Mouse (Mus musculus) adrenal gland, postnatal 4 days (tissue): ENCODE results near the gene Nr2e1. TPM values are rescaled to one million over a fixed set of nuclear protein-coding genes. Genes with fewer than 3 reads are reported as not detected.

Source experiments
- DNase-seq, 2 experiments: peaks; one replicate each; pipeline ENCODE4 v3.0.0; 2021 to 2022; ENCODE audit warnings: low spot score in 2 of 2, mixed read lengths in 2 of 2
- total RNA-seq, 2 experiments: library from RNA; stranded (reverse); gene quantifications; 2 replicates each; pipeline ENCODE4 v1.2.3; 2021

The Nr2e1 gene
- total RNA-seq, 2 experiments from 2014 or later, result not detected

GRCm38 (mm10) chr10:42559581-42560200 lies 23.7 kb downstream of the Nr2e1 start:
- no peak for DNase-seq

GRCm38 (mm10) chr10:42546507-42546906 lies 36.9 kb downstream of the Nr2e1 start:
- no peak for DNase-seq

GRCm38 (mm10) chr10:42545707-42546503 lies 37.5 kb downstream of the Nr2e1 start:
- DNase-seq, result no peak

- no peak for DNase-seq
Observed at GRCm38 (mm10) chr10:42537571-42538316, 45.7 kb downstream of the Nr2e1 start.

GRCm38 (mm10) chr10:42533836-42534453 lies 49.5 kb downstream of the Nr2e1 start:
- no peak for DNase-seq

GRCm38 (mm10) chr10:42525682-42526081 lies 57.8 kb downstream of the Nr2e1 start:
- no peak for DNase-seq

GRCm38 (mm10) chr10:42523556-42524162 lies 59.8 kb downstream of the Nr2e1 start:
- no peak for DNase-seq

- DNase-seq, result no peak
Observed at GRCm38 (mm10) chr10:42522912-42523311, 60.5 kb downstream of the Nr2e1 start.

GRCm38 (mm10) chr10:42521315-42521981 lies 62.0 kb downstream of the Nr2e1 start:
- no peak for DNase-seq

- no peak for DNase-seq
Observed at GRCm38 (mm10) chr10:42518363-42518762, 65.1 kb downstream of the Nr2e1 start.

- no peak for DNase-seq
Observed at GRCm38 (mm10) chr10:42514125-42514524, 69.3 kb downstream of the Nr2e1 start.

Other genes with a start within 250 kb of the Nr2e1 start
- 10 to 100 TPM; 11.4 to 11.8 TPM for gene Afg1l, start 105.1 kb downstream of the Nr2e1 start, total RNA-seq
- 100 to 1,000 TPM; 166 to 175 TPM for gene Snx3, start 81.6 kb downstream of the Nr2e1 start, total RNA-seq
- gene Ostm1, start 190 bp upstream of the Nr2e1 start, total RNA-seq, result 10 to 100 TPM; 24.8 to 27.3 TPM
- gene Sec63, start 177.9 kb upstream of the Nr2e1 start, total RNA-seq, result 10 to 100 TPM; 57.4 to 60.0 TPM